Mouse (Mus musculus) fat pad, adult 2 months (tissue): ENCODE measurements around the gene Tmcc3.
"Not testable (repeated sequence)": the region's sequence is repeated elsewhere in the genome, so short reads cannot be mapped to it uniquely, and the experiment has no call there.

Source experiments
- DNase-seq: peaks from one replicate; pipeline ENCODE4 v3.0.0-alpha.2; 2011; ENCODE audit warnings: low read depth, low spot score; ENCODE audit errors: extremely low read depth

Gene Tmcc3

DNA sequence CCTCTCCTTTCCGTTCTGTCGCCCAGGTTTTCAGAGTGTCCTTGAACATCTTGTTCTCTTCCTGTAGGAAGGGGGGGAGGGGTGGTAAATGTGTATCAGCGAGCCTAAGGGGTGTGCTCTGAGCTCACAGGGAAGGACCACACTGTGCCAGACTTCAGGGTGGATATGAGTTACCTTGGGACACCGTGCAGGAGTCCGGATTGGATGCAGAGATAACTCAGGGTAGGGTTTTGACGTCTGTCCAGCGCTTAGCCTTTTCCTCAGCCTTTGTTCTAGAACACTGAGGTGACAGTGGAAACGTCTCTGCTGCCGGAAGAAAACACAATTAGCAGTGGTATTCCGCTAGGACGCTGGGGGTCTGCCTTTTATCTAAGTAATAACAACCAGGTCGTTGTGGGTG, 261.0 kb downstream of the Tmcc3 start:
- DNase-seq = no peak

DNA sequence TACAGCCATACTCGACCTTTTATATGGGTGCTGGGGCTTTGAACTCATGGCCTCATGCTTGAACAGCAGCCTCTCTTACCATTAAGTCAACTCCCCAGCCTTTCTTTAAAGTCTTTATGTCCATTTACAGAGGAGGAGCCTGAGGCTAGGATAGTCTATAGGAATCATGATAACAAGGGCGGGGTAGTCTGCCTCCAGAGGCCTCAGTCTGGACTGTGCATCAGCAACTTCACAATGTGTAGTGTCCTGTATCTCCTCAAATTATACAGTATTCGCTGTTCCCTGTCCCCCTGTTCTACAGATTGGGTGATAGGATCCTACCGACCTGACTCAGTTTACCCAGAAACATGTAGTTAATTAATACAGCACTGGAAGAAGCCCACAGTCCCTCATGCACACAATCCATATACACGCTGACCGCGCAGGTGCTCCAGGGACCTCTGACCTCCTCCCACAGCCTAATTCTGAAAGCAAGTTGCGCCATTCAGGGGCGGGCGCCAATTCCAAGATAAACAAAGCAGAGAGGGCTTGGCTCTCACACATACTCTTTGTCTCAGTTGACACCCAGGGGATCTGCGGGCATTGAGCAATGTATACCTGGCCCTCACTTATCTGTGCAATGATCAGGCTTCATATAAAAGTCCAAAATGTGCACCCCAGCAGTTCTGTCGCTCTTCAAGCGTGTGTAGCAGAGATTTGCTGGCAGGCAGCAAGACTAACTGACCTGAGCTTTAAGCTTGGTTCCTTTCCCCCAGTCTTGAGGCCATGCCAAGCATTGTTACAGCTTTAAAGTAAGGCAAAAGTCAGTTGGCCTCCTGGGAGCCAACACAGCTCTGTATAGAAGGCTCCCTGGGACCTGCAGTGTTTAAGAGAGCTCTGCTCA, 262.9 kb downstream of the Tmcc3 start:
- peak; percentile 99 for DNase-seq

DNA sequence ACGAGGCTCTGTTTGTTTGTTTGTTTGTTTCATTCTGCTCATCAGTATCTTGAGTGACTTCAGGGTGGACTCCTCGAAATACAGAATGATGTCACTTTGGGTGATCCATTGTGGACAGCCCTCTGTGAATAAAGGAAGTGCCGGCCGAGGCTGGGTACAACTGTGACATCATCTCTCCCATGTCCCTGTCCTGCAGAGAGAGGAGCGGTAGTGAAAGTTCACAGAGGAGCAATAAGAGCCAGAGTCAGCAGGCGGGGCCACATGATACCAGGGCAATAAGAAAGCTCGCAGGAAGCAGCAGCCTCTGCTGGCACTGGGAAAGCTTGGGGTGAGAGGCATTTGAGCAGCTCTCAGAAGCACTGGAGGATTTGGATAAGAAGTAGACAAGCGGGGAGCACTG, 264.2 kb downstream of the Tmcc3 start:
- no peak for DNase-seq

DNA sequence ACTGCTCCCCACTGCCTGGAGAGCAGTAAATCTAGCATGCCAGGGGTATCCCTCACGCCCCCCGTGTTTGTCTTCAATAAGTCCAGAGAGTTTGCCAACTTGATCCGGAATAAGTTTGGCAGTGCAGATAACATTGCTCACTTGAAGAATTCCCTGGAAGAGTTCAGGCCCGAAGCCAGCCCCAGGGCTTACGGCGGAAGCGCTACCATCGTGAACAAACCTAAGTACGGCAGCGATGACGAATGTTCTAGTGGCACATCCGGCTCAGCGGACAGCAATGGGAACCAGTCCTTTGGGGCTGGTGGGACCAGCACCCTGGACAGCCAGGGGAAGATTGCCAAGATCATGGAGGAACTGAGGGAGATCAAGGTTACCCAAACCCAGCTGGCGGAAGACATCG, 267.1 kb downstream of the Tmcc3 start:
- no peak for DNase-seq

DNA sequence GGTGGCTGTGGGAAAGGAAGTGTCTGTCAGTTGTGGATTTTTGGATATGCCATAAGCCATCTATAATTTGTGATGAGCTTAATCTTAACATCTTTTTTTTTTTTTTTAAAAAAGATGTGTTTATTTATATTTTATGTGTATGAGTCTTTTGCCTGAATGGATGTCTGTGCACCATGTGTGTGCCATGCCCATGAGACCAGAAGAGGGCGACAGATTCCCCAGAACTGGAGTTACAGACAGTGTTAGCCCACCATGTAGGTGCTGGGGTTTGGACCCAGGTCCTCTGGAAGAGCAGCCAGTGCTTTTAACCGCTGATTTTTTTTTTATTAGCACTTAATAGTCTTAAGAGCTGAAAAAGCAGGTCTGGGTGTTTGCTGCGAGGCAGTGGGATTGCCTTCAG, 269.6 kb downstream of the Tmcc3 start:
- DNase-seq = no peak

DNA sequence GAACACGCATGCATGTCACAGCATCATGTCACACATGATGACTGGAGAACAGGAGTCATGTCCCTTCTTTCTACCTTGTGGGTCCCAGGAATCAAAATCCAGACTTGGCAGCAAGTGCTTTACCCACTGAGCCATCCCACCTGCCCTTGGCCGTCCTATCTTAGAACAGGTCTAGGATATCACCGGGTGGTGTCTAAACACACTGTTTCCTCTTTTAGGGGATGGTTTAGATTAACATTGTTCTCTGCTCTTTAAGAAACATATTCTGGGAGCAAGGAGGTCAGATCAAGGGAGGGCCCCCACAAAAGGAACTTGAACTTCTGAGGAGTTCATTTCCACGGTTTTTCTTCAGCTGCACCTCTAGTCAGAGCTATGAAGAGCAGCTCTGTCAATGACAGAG, 272.0 kb downstream of the Tmcc3 start:
- DNase-seq = no peak

DNA sequence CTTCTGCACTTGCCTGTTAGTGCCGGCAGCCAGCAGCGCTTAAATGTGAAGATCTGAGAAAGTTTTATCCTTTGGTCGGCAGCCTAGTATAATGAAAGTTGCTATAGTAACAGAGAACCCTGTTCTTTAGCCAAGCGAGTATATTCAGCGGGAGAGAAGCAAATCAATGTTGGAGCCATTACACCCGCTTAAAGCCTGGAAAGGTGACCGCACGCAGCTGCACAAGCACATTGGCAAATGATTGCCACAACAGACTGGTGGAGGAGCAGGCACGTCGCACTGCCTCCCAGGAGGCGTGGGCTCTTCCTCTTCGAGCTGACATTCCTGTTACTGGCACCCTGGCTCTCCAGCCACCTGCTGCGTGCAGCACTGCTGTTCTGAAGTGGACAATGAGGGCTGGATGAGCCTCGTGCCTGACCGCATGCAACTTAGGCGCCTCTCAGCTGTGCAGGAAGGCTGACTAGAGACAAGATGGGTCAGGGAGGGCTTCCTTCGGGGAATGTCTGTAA, 273.2 kb downstream of the Tmcc3 start:
- no peak for DNase-seq

DNA sequence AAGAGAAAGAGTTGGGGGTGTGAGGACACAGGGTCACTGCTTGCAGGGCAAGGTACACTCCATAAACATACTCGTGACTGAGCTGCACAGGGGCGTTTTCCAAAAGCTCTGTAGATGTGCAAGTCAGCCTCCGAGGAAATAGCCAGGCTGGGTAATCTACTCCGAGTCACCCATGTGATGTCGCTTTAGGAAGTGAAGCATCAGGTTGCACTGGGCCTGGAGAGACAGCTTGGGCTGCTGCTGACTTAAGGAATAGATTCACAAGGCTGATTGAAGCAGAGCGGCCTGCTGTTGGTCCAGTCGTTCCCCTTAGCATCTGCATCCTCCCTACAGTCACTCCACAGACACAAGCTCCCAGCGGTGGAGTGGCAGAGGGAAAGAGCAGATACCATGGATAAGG, 274.1 kb downstream of the Tmcc3 start:
- no peak for DNase-seq

DNA sequence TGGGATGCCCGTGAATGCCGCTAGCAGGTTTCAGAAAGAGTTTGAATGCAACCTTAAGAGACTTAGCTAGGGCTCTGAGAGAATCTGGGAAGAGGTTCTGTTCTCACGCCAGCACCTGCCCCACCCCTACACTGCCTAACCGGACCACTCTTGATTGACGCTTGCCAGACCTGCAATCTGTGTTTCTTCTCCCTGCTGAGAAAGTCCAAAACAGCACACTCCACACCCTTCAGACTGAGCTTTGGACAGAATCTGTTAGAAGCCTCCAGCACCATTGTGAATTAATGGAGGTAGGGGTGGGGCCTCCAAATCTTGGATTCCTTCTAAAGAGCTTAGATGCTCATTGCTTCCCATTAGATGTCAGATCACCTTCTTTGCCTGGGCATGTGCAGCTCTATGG, 277.2 kb downstream of the Tmcc3 start:
- DNase-seq = no peak

DNA sequence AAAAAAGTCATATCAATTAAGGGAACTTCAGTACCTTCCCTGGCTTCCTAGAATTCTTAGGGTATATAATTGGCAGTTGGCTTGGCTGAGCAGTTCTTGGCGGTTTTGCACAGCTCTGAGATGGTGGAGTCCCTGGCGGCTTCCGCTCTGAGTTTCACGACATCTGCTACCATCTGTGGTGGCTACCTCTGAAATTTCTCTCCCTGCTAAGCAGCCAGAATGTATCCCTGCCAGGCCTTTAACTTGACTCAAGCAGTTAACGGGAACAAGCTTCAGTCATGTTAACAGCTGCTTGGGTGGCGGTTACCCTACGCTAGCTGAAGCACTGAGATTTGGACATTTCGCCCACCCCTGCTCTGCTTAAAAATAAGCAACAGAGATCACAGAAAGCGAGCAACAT, 284.0 kb downstream of the Tmcc3 start:
- no peak for DNase-seq

DNA sequence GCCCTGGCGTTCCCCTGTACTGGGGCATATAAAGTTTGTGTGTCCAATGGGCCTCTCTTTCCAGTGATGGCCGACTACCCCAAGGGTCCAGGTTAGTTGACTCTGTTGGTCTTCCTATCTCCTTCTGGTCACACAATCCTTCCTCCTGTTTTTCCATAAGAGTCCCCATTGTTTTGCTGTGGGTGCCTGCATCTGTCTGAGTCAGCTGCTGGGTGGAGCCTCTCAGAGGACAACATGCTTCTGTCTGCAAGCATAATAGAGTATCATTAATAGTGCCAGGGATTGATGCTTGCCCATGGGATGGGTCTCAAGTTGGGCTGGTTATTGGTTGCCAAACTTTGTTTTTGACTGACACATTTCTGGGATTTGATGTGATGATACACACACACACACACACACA, 288.1 kb downstream of the Tmcc3 start:
- DNase-seq = not testable (repeated sequence)

DNA sequence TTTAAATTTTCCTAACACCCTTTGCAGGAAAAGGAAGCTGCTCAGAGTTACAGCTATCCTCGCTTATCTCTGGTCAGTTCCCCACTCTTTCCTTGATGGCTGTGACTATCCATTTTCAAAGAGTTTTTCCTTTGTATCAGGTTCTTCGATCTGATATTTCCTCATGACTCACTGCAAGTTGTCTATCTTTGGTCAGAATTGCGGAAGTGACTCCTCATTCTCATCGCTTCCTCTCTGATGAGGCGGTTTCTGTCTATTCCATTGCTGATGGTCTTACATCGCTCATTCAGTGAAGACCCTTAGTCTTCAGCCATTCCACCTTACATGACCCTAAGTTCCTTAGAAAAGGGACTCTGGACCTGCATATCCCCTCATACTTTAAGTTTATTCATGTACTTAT, 289.3 kb downstream of the Tmcc3 start:
- no peak for DNase-seq

DNA sequence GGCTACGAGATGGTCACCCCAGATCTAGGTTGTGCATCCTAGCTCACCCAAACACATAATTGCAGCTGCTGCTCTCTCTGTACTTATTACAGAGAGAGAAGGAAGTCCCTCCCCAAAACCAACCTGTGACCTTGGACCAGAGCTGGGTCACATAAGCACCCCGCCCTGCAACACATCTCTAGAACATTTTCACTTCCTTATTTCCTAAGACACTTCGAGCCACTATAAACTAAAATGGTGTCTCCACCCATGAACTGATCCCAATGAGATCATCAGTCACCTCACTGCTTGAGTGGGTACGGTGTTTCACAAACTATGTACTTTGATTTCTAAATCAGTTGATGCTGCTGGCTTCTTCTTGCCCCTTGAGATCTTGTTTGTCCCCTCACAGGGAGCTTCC, 293.7 kb downstream of the Tmcc3 start:
- no peak for DNase-seq

DNA sequence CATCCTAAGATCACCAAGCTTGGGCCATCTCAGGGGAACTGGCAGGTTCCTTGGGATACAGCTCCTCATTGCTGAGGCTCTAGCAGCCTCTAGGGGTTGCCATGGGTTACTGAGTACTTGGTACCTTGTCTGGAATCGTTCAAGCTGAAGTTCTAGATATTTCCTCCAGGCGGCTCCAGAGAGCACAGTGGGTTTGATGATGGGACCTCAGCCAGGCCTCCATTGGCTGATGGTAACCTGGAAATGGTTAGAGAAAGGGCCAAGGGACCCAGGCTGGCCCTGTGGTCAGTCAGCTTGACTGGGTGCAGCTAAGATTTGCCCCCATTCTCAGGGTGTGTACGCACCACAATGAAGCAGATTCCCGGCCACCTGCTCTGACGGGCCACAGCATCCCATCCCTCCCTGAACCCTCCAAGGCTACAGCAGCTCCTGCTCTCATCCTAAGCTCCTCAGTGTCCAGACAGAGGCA, 297.6 kb downstream of the Tmcc3 start:
- no peak for DNase-seq

DNA sequence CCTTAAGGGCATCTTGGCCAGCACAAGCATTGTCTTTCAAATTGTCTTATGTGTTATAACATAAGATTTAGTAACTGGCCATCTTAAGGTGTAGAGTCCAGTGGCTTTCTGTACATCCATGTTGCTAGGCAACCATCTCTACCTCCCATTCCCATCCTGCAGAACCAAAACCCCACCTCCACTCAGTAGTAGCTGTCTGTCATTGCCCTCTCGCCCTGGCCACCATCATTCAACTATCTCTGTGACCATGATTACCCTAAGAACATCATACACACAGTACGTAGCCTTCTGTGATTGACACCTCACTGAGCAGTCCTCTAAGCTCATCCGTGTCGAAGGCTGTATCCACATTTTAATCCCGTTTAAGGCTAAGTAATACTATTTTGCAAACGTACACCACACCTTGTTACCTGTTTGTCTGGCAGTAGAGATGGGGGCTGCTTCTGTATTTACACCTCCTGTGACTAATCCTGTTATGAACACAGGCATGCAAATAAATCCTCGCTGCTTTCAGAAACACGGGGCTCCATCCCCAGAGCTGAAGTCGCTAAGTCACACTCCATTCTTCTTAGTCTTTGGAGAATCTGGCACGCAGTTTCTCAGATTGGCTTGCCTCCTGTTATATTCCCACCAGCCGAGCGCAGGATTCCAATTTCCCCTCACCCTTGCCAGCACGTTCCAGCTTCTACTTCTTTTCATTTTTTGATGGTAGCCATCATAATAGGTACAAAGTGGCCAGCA, 299.6 kb downstream of the Tmcc3 start:
- no peak for DNase-seq

DNA sequence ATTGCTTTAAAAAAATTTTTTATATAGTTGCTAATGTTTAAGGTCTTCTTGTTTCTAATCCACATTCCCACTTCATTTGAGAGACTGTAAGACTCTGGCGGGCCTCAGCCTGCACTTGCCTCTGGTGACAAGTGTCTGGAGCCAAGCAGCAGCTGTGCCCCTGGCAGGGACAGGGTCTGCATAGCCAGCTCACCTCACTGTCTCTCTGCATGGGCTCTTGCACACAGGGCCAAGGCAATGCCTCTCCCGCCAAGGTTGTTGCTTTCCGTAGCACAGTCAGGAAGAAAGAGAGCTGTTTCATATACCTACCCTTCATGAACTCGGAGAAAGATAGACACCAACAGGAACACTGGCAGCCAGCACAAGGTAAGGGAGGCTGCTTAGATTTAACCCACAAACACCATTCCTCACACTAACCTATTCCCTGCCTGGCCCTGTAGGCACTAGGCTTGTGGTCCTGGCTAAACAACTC, 300.3 kb downstream of the Tmcc3 start:
- DNase-seq = no peak

DNA sequence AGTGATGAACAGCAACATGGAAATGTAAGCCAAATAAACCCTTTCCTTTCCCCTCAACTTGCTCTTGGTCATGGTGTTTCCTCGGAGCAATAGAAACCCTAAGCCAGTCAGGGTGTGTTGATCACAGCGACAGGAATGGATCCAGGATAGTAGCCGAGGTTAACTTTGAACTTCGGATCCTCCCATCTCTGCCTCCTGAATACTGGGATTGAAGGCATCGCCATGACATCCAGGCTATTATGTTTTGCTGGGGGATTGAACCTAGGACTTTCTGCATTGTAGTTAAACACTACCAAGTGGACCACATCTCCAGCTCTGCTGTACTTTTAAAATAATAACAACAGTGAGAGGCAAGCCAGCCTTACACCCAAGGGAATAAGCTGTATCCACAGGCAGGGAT, 307.8 kb downstream of the Tmcc3 start:
- DNase-seq = no peak

DNA sequence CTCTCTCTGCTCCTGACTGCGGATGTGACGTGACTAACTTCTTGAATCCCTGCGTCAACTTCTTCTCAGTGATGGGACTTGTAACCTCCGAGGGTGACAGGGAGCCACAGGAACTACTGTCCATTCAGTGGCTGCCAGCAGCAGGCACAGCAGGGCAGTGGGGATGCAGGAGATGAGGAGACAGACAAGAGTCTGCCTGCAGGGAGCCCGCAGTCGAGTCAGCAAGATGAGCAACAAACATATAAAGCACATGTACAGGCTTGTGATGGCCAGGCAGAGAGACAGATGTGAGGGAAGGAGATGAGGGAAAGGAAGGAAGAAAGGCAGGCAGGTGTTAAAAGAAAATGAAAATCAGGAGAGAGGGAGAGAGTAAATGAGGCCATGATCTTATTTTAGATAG, 308.8 kb downstream of the Tmcc3 start:
- no peak for DNase-seq

DNA sequence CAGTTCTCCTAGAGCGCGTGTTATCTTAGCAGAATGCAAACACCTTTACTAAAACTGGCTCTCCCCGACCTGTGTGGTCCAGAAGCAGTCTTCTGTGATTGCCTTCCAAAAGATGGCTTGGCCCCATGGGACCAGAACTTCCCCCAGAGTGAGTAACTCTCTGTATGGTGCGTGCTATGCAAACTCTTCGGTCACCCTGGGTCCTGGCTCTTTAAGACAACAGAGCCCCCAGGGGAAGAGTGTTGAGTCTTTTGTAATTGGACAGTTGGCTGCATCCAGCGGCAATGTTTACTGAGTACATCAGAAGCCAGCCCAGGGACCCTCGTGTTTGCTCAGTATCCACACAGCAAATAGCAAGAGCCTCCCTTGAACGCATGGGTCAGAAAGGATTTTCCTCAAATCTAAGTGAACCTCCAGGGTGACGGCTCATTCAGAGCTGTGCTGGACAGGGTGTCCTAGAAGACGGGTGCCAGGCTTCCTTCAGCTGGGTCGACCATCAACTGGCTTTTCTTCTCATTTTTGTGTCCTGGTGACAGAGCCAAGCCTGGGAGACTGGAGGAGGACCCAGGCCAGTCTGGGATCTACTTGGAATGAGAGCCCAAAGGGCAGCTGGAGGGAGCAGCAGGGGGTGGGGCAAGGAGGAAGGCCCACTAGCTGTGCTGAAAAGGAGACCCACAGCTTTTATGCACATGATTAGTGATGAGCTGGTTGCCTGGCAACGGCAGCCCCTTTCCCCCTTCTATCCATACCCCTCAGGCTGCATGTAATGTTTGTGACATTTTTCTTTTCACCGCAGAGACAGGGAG, 309.9 kb downstream of the Tmcc3 start:
- no peak for DNase-seq

DNA sequence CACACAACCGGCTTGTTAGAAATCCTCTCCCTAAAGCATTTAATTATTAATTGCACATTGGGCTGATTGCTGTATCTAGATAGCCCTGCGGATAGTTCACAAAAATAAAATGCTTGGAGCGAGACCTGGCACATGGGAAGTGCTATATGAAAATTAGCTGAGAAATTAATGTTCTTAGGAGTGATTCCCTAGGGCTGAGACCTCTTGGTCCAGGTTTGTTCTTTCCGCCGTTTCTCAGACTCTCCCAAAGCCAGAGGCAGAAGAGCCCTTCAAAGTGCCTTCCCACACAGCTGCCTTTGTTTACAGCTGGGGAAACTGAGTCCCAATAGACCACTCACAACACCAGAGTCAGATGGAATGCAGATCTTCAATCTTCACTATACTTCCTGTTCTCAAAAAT, 310.5 kb downstream of the Tmcc3 start:
- no peak for DNase-seq

DNA sequence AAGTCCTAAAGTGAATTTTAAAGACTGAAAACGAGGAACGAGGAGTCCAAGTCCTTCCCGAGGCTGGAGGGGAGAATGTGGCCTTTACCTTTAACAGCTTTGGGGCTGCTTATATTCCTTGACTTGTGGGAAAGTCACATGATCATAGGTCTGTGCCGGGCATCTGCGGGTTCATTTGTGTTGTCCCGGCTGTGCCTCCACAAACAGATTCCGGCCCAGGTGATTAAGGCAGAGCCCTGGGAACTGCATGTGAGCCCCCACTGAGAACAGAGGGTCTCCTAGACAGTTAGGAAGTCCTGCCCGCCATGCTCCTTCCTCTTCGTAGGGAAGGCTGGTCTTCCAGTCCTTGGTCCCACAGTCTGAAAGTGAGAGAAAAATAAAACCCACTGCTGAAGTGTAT, 311.1 kb downstream of the Tmcc3 start:
- no peak for DNase-seq
